Comparison of ENCODE assay signal across 10 mouse cellular contexts in the genomic region with DNA sequence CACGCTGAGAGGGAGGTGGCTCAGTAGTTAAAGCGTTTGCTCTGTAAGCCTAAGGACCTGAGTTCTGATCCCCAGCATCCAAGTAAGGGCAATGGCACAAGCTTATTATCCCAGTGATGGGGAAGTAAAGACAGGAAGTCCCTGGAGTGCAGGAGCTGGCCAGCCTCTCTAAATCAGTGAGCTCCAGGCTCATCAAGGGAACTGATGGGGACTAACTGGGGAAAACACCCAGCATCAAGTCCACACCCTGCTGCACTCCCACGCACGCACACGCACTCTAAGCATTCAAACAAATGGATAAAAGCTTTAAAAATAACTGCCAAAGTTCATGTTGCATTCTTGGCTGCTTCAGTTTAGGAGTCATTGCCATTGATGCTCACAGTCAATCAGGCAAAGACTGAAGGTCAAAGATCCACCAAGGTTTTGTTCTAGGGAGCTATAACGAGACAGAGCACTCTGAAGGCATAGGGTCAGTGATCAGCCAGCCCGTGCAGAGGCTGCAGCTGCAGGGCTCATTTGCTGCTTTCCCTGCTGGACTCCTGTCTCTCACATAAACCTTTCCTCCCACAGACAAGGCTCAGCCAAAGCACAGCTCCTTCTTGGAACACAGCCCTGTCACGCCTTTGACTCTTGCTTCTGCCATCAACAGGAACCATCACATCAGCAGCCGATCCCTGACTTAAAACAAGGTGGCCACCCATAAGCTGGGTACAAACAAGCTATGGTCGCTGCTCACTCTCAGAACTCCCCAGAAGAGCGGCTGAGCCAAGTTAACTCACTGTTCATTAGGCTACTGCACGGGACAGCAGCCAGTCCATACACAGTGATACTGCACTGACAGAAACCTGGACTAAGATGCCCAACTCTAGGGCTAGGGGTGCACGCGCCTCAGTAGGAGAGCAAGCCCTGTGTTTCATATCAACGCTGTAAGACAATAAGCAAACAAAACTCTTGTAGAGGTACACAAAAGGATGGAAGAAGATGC.
DNase-seq lines count a peak whose midpoint lies in the region; ATAC-seq and TF ChIP-seq lines count a peak whose summit lies in the region.
"Had no signal": no experiment of that assay in that cellular context is flagged by ENCODE, and none has a peak within 500 bp of the region (broad histone marks: within the 10 kb centered on the region; RNA-seq: fewer than 3 reads in every experiment).

No protein-coding gene starts in this region.

- no peak overlapping the region for H3K9ac ChIP-seq in lung, embryonic 16.5 days (ENCODE audit: low read length)
- no peak overlapping the region for H3K9ac ChIP-seq in kidney, postnatal 0 days (ENCODE audit: low read depth, low read length)
- no peak overlapping the region for H3K9ac ChIP-seq in stomach, postnatal 0 days (ENCODE audit: low read length)
- H3K9ac ChIP-seq in forebrain, embryonic 16.5 days (replicated peaks; ENCODE audit: low read depth, low read length) = no peak overlapping the region
- H3K9ac ChIP-seq: forebrain, embryonic 15.5 days had no signal

- TF ChIP-seq CTCF in kidney, postnatal 0 days (IDR thresholded peaks at IDR 0.05; ENCODE audit: low read depth) = no peak
- no peak for TF ChIP-seq CTCF in stomach, postnatal 0 days (IDR thresholded peaks at IDR 0.05; ENCODE audit: low read depth)

- H3K4me3 ChIP-seq in lung, embryonic 16.5 days (ENCODE audit: low read length) = no peak overlapping the region
- no peak overlapping the region for H3K4me3 ChIP-seq in kidney, postnatal 0 days (replicated peaks; ENCODE audit: low read depth, low read length)
- H3K4me3 ChIP-seq in stomach, postnatal 0 days (ENCODE audit: low read depth, low read length) = no peak overlapping the region
- H3K4me3 ChIP-seq in forebrain, embryonic 16.5 days (replicated peaks; ENCODE audit: low read length) = no peak overlapping the region
- H3K4me3 ChIP-seq: forebrain, embryonic 15.5 days; myocyte had no signal

- H3K4me2 ChIP-seq in lung, embryonic 16.5 days (ENCODE audit: low read depth, low read length) = no peak overlapping the region
- 0 out of 2 replicates have a peak overlapping the region, but pooled peaks have one; percentile 18 for H3K4me2 ChIP-seq in kidney, postnatal 0 days (ENCODE audit: low read length)
- H3K4me2 ChIP-seq in stomach, postnatal 0 days (replicated peaks; ENCODE audit: low read depth) = no peak overlapping the region
- H3K4me2 ChIP-seq in forebrain, embryonic 16.5 days (ENCODE audit: low read length) = no peak overlapping the region
- H3K4me2 ChIP-seq: forebrain, embryonic 15.5 days had no signal

- peak; percentile 84 for ATAC-seq in lung, embryonic 16.5 days (ENCODE audit: low read depth)
- peak; percentile 69 for ATAC-seq in kidney, postnatal 0 days (replicated peaks; ENCODE audit: low FRiP score, low read depth)
- ATAC-seq in stomach, postnatal 0 days (ENCODE audit: low FRiP score, low TSS enrichment) = no peak
- ATAC-seq in forebrain, embryonic 16.5 days = no peak
- ATAC-seq in megakaryocyte-erythroid progenitor cell, adult 5-6 weeks (replicated peaks; ENCODE audit: low FRiP score, low TSS enrichment, poor library complexity, severe bottlenecking) = no peak
- ATAC-seq: forebrain, embryonic 15.5 days had no signal

- no peak for TF ChIP-seq EP300 in stomach, postnatal 0 days (optimal IDR thresholded peaks at IDR 0.05)

- DNase-seq in adrenal gland, postnatal 10 days = peak; percentile 27
- no peak for DNase-seq in adrenal gland, postnatal 25 days
- DNase-seq in lung, postnatal 25 days (ENCODE audit: low spot score) = no peak
- DNase-seq in kidney, postnatal 0 days (ENCODE audit: low spot score) = peak; percentile 88
- DNase-seq in stomach, postnatal 0 days (ENCODE audit: low spot score) = peak; percentile 18

- peaks cover 2% of the 10 kb centered on the region; the same call in 1 of the 2 replicates for H3K4me1 ChIP-seq in lung, embryonic 16.5 days (replicated peaks; ENCODE audit: control insufficient read depth, insufficient read depth, low read length)
- peaks cover 5% of the 10 kb centered on the region for H3K4me1 ChIP-seq in kidney, postnatal 0 days (replicated peaks; ENCODE audit: insufficient read depth, low read length)
- H3K4me1 ChIP-seq in stomach, postnatal 0 days (replicated peaks; ENCODE audit: control insufficient read depth, insufficient read depth) = no peaks in the 10 kb centered on the region
- no peaks in the 10 kb centered on the region for H3K4me1 ChIP-seq in forebrain, embryonic 16.5 days (replicated peaks; ENCODE audit: control insufficient read depth, insufficient read depth, low read length)
- H3K4me1 ChIP-seq: forebrain, embryonic 15.5 days had no signal

- no peaks in the 10 kb centered on the region for H3K9me3 ChIP-seq in lung, embryonic 16.5 days (ENCODE audit: control insufficient read depth, low read length)
- no peaks in the 10 kb centered on the region for H3K9me3 ChIP-seq in kidney, postnatal 0 days (replicated peaks; ENCODE audit: low read length)
- H3K9me3 ChIP-seq in stomach, postnatal 0 days (ENCODE audit: control insufficient read depth, low read length) = no peaks in the 10 kb centered on the region
- no peaks in the 10 kb centered on the region for H3K9me3 ChIP-seq in forebrain, embryonic 16.5 days (ENCODE audit: control insufficient read depth, low read length)
- H3K9me3 ChIP-seq: forebrain, embryonic 15.5 days had no signal

- WGBS in lung, embryonic 16.5 days = 50% methylated on average over 15 of the region's 15 CpGs
- WGBS in kidney, postnatal 0 days = 38% methylated on average over 15 of the region's 15 CpGs
- 63% methylated on average over 15 of the region's 15 CpGs for WGBS in stomach, postnatal 0 days
- WGBS in forebrain, embryonic 16.5 days = 67% methylated on average over 15 of the region's 15 CpGs

- no peaks in the 10 kb centered on the region for H3K36me3 ChIP-seq in lung, embryonic 16.5 days (ENCODE audit: control insufficient read depth, insufficient read depth, low read length)
- 0 out of 2 replicates have a peak, but pooled peaks cover 5% of the 10 kb centered on the region for H3K36me3 ChIP-seq in kidney, postnatal 0 days (ENCODE audit: insufficient read depth, low read length)
- 0 out of 2 replicates have a peak, but pooled peaks cover 3% of the 10 kb centered on the region for H3K36me3 ChIP-seq in stomach, postnatal 0 days (ENCODE audit: control insufficient read depth, insufficient read depth, low read length)
- H3K36me3 ChIP-seq in forebrain, embryonic 16.5 days (ENCODE audit: control insufficient read depth, insufficient read depth) = no peaks in the 10 kb centered on the region
- H3K36me3 ChIP-seq: forebrain, embryonic 15.5 days had no signal

- no peak overlapping the region for H3K27ac ChIP-seq in lung, embryonic 16.5 days (ENCODE audit: low read length)
- H3K27ac ChIP-seq in kidney, postnatal 0 days = peak overlapping the region; percentile 31; the same call in 1 of the 2 replicates
- no peak overlapping the region for H3K27ac ChIP-seq in stomach, postnatal 0 days (replicated peaks)
- no peak overlapping the region for H3K27ac ChIP-seq in forebrain, embryonic 16.5 days (ENCODE audit: low read length)
- H3K27ac ChIP-seq: forebrain, embryonic 15.5 days had no signal

- H3K27me3 ChIP-seq in lung, embryonic 16.5 days (ENCODE audit: control insufficient read depth, insufficient read depth, low read depth, low read length) = no peaks in the 10 kb centered on the region
- H3K27me3 ChIP-seq in kidney, postnatal 0 days (ENCODE audit: insufficient read depth, low read length) = no peaks in the 10 kb centered on the region
- no peaks in the 10 kb centered on the region for H3K27me3 ChIP-seq in stomach, postnatal 0 days (ENCODE audit: control insufficient read depth, insufficient read depth, low read length)
- no peaks in the 10 kb centered on the region for H3K27me3 ChIP-seq in forebrain, embryonic 16.5 days (replicated peaks; ENCODE audit: control insufficient read depth, insufficient read depth, low read length)
- H3K27me3 ChIP-seq: forebrain, embryonic 15.5 days had no signal

Comparison
In these comparisons a context has a peak if more than half of its experiments do, and no peak if none do; other contexts are left out.
1. DNase-seq: peak in adrenal gland, postnatal 10 days (single experiment), kidney, postnatal 0 days (single experiment) and stomach, postnatal 0 days (single experiment); none in adrenal gland, postnatal 25 days (single experiment) and lung, postnatal 25 days (single experiment).
2. ATAC-seq: peak in lung, embryonic 16.5 days (single experiment) and kidney, postnatal 0 days (single experiment); none in stomach, postnatal 0 days (single experiment), forebrain, embryonic 16.5 days (single experiment) and megakaryocyte-erythroid progenitor cell, adult 5-6 weeks (single experiment).